Mouse (Mus musculus) myocyte (in vitro differentiated cells): ENCODE results near the gene Cic. TPM values are rescaled to one million over a fixed set of nuclear protein-coding genes. Genes with fewer than 3 reads are reported as not detected.

Source experiments
- H3K27me3 ChIP-seq: one replicate; pipeline ENCODE4 v1.6.1; 2011; ENCODE audit not compliant: control insufficient read depth, insufficient read depth, insufficient read length
- H3K36me3 ChIP-seq: one replicate; pipeline ENCODE4 v1.6.1; 2011; ENCODE audit not compliant: control insufficient read depth, insufficient read depth
- H3K4me2 ChIP-seq: one replicate; pipeline ENCODE4 v1.6.1; 2011; ENCODE audit warnings: low read depth, control low read depth
- H3K4me3 ChIP-seq: one replicate; pipeline ENCODE4 v1.5.1; 2011; ENCODE audit warnings: mild to moderate bottlenecking, control low read depth, moderate library complexity
- H3K79me2 ChIP-seq: one replicate; pipeline ENCODE4 v1.6.1; 2011; ENCODE audit not compliant: control insufficient read depth, insufficient read depth
- H3ac ChIP-seq: one replicate; pipeline ENCODE4 v1.6.1; 2011; ENCODE audit not compliant: control insufficient read depth, insufficient read length
- CEBPB ChIP-seq: IDR thresholded peaks from 2 replicates; pipeline ENCODE4 v1.6.1; 2011; ENCODE audit warnings: mild to moderate bottlenecking, moderate library complexity; ENCODE audit not compliant: poor library complexity, insufficient read depth, severe bottlenecking
- E2F4 ChIP-seq: IDR thresholded peaks from one replicate; pipeline ENCODE4 v1.6.1; 2011; ENCODE audit warnings: mild to moderate bottlenecking, control low read depth, moderate library complexity; ENCODE audit not compliant: insufficient read depth
- MAX ChIP-seq: IDR thresholded peaks from one replicate; pipeline ENCODE4 v1.6.1; 2011; ENCODE audit warnings: low read depth, mild to moderate bottlenecking, control low read depth
- MYOD1 ChIP-seq, 3 experiments: IDR thresholded peaks; one replicate each; pipeline ENCODE4 v1.6.1; 2011; ENCODE audit warnings: control low read depth in 2 of 3, low read depth in 2 of 3, mild to moderate bottlenecking in 2 of 3, moderate library complexity in 1 of 3; ENCODE audit not compliant: insufficient read length in 2 of 3, control insufficient read depth in 1 of 3
- MYOG ChIP-seq, 3 experiments: IDR thresholded peaks; one replicate each; pipeline ENCODE4 v1.6.1; 2011; ENCODE audit warnings: control low read depth in 2 of 3, low read depth in 2 of 3, mild to moderate bottlenecking in 2 of 3; ENCODE audit not compliant: insufficient read length in 2 of 3, control insufficient read depth in 1 of 3, insufficient read depth in 1 of 3
- POLR2A ChIP-seq: IDR thresholded peaks from one replicate; pipeline ENCODE4 v1.6.1; 2011; ENCODE audit warnings: low read depth, mild to moderate bottlenecking, control low read depth, moderate library complexity; ENCODE audit not compliant: insufficient read length
- POLR2AphosphoS2 ChIP-seq: IDR thresholded peaks from one replicate; pipeline ENCODE4 v1.6.1; 2011; ENCODE audit warnings: low read depth, control low read depth; ENCODE audit not compliant: insufficient read length
- REST ChIP-seq: IDR thresholded peaks from one replicate; pipeline ENCODE4 v1.6.1; 2011; ENCODE audit warnings: mild to moderate bottlenecking, control low read depth, moderate library complexity; ENCODE audit not compliant: insufficient read depth, insufficient read length
- SRF ChIP-seq: IDR thresholded peaks from one replicate; pipeline ENCODE4 v1.6.1; 2011; ENCODE audit warnings: low read depth; ENCODE audit not compliant: control insufficient read depth, insufficient read length
- TCF12 ChIP-seq: IDR thresholded peaks from one replicate; pipeline ENCODE4 v1.6.1; 2011; ENCODE audit warnings: mild to moderate bottlenecking, control low read depth; ENCODE audit not compliant: poor library complexity, insufficient read depth, severe bottlenecking
- TCF3 ChIP-seq: IDR thresholded peaks from one replicate; pipeline ENCODE4 v1.6.1; 2011; ENCODE audit warnings: low read depth, control low read depth; ENCODE audit not compliant: insufficient read length
- USF1 ChIP-seq: IDR thresholded peaks from one replicate; pipeline ENCODE4 v1.6.1; 2011; ENCODE audit warnings: low read depth, mild to moderate bottlenecking, control low read depth, moderate library complexity
- polyA plus RNA-seq: library from polyadenylated mRNA; unstranded; fragments of >200 nt; fragmentation: generic; extraction: Trizol; gene quantifications from one replicate; pipeline ENCODE4 v1.2.1, GENCODE M21; 2012; ENCODE audit warnings: missing spikeins

Cic gene
- polyA plus RNA-seq, 1 experiment = 65.8 TPM

DNA sequence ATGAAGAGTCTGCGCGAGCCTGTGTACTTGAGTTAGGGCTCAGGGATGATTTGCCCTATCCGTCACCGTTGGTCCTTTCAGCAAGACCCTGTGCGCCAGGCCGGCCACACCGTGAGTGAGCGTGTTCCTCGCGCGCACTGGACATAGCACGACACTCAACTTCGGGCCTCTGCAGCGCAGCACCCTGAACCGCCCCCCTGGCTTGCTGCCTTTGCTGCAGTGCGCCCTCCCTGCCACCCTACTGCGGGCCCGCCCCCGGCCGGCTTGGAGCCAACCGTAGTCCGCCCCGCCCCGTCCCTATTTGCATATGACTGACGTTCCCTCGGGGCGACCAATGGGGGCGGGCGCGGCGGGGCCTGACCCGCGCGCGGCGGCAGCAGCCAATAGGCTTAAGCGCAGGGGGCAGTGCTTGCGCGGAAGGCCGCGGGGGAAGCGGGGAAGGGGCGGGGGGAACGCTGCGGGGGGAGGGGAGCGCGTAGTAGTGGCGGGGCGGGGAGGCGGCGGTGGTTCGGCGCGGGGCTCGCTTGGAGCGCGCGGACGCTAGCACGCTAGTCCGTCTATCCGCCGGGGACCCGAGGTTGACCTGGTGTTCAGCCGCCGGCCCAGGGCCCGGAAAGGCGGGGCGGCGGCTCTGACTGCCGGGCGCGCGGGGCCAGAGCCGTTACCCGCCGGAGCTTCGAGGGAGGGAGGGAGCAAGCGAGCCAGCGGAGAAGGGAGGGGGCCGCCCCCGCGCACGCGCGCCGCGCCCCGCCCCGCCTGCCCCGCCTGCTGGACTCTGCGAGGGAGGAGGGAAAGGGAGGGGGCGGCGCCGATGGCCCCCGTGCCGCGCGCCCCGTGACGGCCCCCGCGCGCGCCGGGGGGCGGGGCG, 14.5 kb downstream of the Cic start:
- Histone ChIP-seq H3K4me3 (peak overlapping the region; percentile 37), H3K79me2 (peaks cover 22% of the 10 kb centered on the region), H3K4me2 (peak overlapping the region; percentile 82), H3ac (peak overlapping the region; percentile 62), H3K36me3 (peaks cover 7% of the 10 kb centered on the region), H3K27me3 (no peaks in the 10 kb centered on the region)
- TF ChIP-seq REST = peak; percentile 24
- no peak for TF ChIP-seq E2F4
- TF ChIP-seq MYOD1 (IDR thresholded peaks at IDR 0.05; ENCODE audit: control insufficient read depth in 1 of 3, insufficient read length in 2 of 3, low read depth in 2 of 3) = peak in 1 of 3 experiments; percentile 22
- no peak for TF ChIP-seq USF1
- peak; percentile 93 for TF ChIP-seq POLR2A
- TF ChIP-seq TCF12 = no peak
- TF ChIP-seq POLR2AphosphoS2 = peak; percentile 92

DNA sequence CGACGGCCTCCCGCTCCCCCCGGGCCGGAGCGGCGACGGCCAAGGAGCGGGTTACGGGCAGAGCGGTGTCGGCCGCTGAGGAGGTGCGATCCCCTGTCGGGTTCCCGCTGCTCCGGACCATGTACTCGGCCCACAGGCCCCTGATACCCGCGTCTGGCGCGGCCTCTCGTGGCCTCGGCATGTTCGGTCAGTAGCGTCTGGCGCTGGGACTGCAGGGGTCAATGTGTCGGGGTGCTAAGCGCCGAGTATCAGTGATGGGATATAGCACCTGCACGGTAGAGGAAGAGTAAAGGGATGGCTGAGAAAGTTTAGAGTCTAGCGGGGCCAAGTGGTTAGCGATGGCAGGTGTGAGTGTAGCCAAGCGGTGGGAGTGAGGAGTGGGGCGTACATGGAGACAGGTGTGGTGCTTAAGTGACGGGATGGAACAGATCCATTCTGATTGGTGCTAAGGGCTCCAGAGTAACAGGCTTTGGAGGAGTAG, 15.3 kb downstream of the Cic start:
- Histone ChIP-seq H3K79me2 (peaks cover 21% of the 10 kb centered on the region), H3ac (peak overlapping the region; percentile 62), H3K4me2 (peak overlapping the region; percentile 87), H3K36me3 (peaks cover 7% of the 10 kb centered on the region), H3K27me3 (no peaks in the 10 kb centered on the region), H3K4me3 (peak overlapping the region; percentile 37)
- TF ChIP-seq TCF12 = no peak
- TF ChIP-seq MYOG (IDR thresholded peaks at IDR 0.05; ENCODE audit: control insufficient read depth in 1 of 3, insufficient read depth in 1 of 3, insufficient read length in 2 of 3, low read depth in 2 of 3) = no peak
- TF ChIP-seq SRF = no peak
- TF ChIP-seq MYOD1 (IDR thresholded peaks at IDR 0.05; ENCODE audit: control insufficient read depth in 1 of 3, insufficient read length in 2 of 3, low read depth in 2 of 3) = no peak

DNA sequence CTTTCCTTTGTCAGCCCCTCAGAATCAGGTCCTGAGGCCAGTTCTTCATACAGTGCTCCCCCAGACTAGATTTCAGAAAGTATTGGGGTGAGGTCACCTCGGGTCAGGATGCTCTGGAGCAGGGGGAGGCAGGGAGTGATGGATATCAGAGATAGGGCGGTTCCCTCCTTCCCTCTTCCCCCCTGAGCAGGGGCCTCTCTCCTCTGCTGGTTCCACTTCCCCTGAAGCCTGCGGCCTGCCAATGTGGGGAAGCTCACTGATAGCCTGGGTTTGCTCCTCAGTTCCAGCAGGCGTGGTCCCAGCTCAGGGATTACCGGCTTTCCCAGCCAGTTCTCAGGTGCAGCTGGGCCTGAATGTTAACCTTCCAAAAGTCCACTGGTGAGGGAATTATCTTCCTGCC, 16.1 kb downstream of the Cic start:
- TF ChIP-seq POLR2A (no peak), MAX (no peak), SRF (no peak), POLR2AphosphoS2 (no peak), USF1 (no peak), TCF12 (no peak), MYOD1 (IDR thresholded peaks at IDR 0.05; ENCODE audit: control insufficient read depth in 1 of 3, insufficient read length in 2 of 3, low read depth in 2 of 3) (no peak), E2F4 (no peak), MYOG (IDR thresholded peaks at IDR 0.05; ENCODE audit: control insufficient read depth in 1 of 3, insufficient read depth in 1 of 3, insufficient read length in 2 of 3, low read depth in 2 of 3) (no peak), CEBPB (no peak), TCF3 (no peak)
- Histone ChIP-seq H3K27me3 (no peaks in the 10 kb centered on the region), H3K36me3 (peaks cover 7% of the 10 kb centered on the region), H3K4me3 (peak overlapping the region; percentile 37), H3ac (peak overlapping the region; percentile 62), H3K4me2 (peak overlapping the region; percentile 87), H3K79me2 (peaks cover 21% of the 10 kb centered on the region)

DNA sequence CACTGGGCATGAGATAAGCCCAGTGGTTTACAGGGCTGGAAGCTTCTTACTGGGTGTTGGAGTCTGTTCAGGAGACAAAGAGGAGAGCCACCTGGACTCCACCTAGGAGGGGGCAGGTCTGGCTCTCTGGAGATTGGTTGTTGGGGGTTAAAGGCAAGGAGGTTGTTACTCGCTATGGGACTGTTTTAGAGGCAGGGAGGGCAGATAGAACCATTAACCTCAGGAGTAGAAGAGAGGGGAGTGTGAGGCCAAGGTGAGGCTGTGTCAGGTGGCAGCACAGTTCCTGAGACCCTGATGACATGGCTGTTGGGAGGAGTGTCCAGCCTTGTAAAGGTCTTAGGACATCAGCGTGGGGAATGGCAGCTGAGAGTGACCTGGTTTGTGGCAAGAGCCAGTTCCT, 16.7 kb downstream of the Cic start:
- Histone ChIP-seq H3K36me3 (peaks cover 7% of the 10 kb centered on the region), H3K4me3 (peak overlapping the region; percentile 37), H3K4me2 (peak overlapping the region; percentile 87), H3K27me3 (no peaks in the 10 kb centered on the region), H3ac (no peak overlapping the region), H3K79me2 (peaks cover 21% of the 10 kb centered on the region)
- TF ChIP-seq MYOD1 (IDR thresholded peaks at IDR 0.05; ENCODE audit: control insufficient read depth in 1 of 3, insufficient read length in 2 of 3, low read depth in 2 of 3) (no peak), REST (no peak), POLR2A (no peak), MYOG (IDR thresholded peaks at IDR 0.05; ENCODE audit: control insufficient read depth in 1 of 3, insufficient read depth in 1 of 3, insufficient read length in 2 of 3, low read depth in 2 of 3) (no peak), E2F4 (no peak), TCF12 (no peak), CEBPB (no peak), SRF (no peak), TCF3 (no peak), MAX (no peak), USF1 (no peak), POLR2AphosphoS2 (no peak)
